Mouse (Mus musculus): Measurements from ENCODE around the gene Tgm1.

DNA sequence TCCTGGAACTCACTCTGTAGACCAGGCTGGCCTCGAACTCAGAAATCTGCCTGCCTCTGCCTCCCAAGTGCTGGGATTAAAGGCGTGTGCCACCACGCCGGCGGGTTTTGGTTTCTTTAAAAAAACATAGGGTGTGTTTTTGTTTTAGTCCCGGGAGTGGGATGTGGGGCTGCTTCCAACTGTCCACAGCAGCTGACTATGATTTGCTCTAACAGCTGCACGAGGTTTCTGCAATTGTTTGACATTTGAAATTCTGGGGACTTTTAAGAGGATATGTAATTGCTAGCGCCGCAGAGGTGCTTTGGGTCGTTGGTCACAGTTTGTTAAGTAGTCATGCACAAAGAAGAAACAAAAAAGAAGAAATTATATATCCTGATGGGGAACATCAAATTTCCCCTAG lies 24.3 kb downstream of the Tgm1 start:
- TF ChIP-seq CTCF (conservative IDR thresholded peaks at IDR 0.05; ENCODE audit: low read length): no peak
- no peak for TF ChIP-seq NANOG (IDR thresholded peaks at IDR 0.05; ENCODE audit: borderline replicate concordance, low read length)

All from E14TG2a.4 (cell line).